Mouse (Mus musculus): Measurements from ENCODE around the gene Plce1. TPM values are rescaled to one million over a fixed set of nuclear protein-coding genes. Genes with fewer than 3 reads are reported as not detected.

The Plce1 gene
- polyA plus RNA-seq, 1 experiment, result 2.2 TPM

GRCm38 (mm10) chr19:38644871-38645595 is 164.1 kb downstream of the Plce1 start:
- TF ChIP-seq CTCF (IDR thresholded peaks at IDR 0.05; ENCODE audit: extremely low read depth, insufficient read depth, low read length), result no peak
- TF ChIP-seq POLR2A (IDR thresholded peaks at IDR 0.05; ENCODE audit: extremely low read depth, insufficient read depth, low read length), result no peak
- no peaks in the 10 kb centered on the region for H3K4me1 ChIP-seq (ENCODE audit: control insufficient read depth, insufficient read depth, low read length)
- no peak overlapping the region for H3K27ac ChIP-seq (ENCODE audit: insufficient read depth, low read length)
- H3K4me3 ChIP-seq (ENCODE audit: insufficient read depth, low read length), result no peak overlapping the region

GRCm38 (mm10) chr19:38657980-38658379 is 177.1 kb downstream of the Plce1 start:
- no peak overlapping the region for H3K27ac ChIP-seq (ENCODE audit: insufficient read depth, low read length)
- no peak overlapping the region for H3K4me3 ChIP-seq (ENCODE audit: insufficient read depth, low read length)
- H3K4me1 ChIP-seq (ENCODE audit: control insufficient read depth, insufficient read depth, low read length), result no peaks in the 10 kb centered on the region
- no peak for TF ChIP-seq POLR2A (IDR thresholded peaks at IDR 0.05; ENCODE audit: extremely low read depth, insufficient read depth, low read length)
- TF ChIP-seq CTCF (IDR thresholded peaks at IDR 0.05; ENCODE audit: extremely low read depth, insufficient read depth, low read length), result no peak

GRCm38 (mm10) chr19:38665398-38665797 is 184.5 kb downstream of the Plce1 start:
- TF ChIP-seq POLR2A (IDR thresholded peaks at IDR 0.05; ENCODE audit: extremely low read depth, insufficient read depth, low read length), result no peak
- TF ChIP-seq CTCF (IDR thresholded peaks at IDR 0.05; ENCODE audit: extremely low read depth, insufficient read depth, low read length), result no peak

GRCm38 (mm10) chr19:38672015-38672600 is 191.2 kb downstream of the Plce1 start:
- Histone ChIP-seq H3K4me3 (ENCODE audit: insufficient read depth, low read length) (no peak overlapping the region), H3K4me1 (ENCODE audit: control insufficient read depth, insufficient read depth, low read length) (no peaks in the 10 kb centered on the region), H3K27ac (ENCODE audit: insufficient read depth, low read length) (no peak overlapping the region)
- TF ChIP-seq POLR2A (IDR thresholded peaks at IDR 0.05; ENCODE audit: extremely low read depth, insufficient read depth, low read length) (no peak), CTCF (IDR thresholded peaks at IDR 0.05; ENCODE audit: extremely low read depth, insufficient read depth, low read length) (no peak)

More at GRCm38 (mm10) chr19:38665398-38665797, 184.5 kb downstream of the Plce1 start:
- Histone ChIP-seq H3K27ac (ENCODE audit: insufficient read depth, low read length) (no peak overlapping the region), H3K4me1 (ENCODE audit: control insufficient read depth, insufficient read depth, low read length) (no peaks in the 10 kb centered on the region), H3K4me3 (ENCODE audit: insufficient read depth, low read length) (no peak overlapping the region)

GRCm38 (mm10) chr19:38673936-38674335 is 193.0 kb downstream of the Plce1 start:
- TF ChIP-seq CTCF (IDR thresholded peaks at IDR 0.05; ENCODE audit: extremely low read depth, insufficient read depth, low read length), result no peak
- no peak for TF ChIP-seq POLR2A (IDR thresholded peaks at IDR 0.05; ENCODE audit: extremely low read depth, insufficient read depth, low read length)
- no peak overlapping the region for H3K27ac ChIP-seq (ENCODE audit: insufficient read depth, low read length)
- H3K4me3 ChIP-seq (ENCODE audit: insufficient read depth, low read length), result no peak overlapping the region
- H3K4me1 ChIP-seq (ENCODE audit: control insufficient read depth, insufficient read depth, low read length), result no peaks in the 10 kb centered on the region

GRCm38 (mm10) chr19:38678655-38679054 is 197.7 kb downstream of the Plce1 start:
- Histone ChIP-seq H3K27ac (ENCODE audit: insufficient read depth, low read length) (no peak overlapping the region), H3K4me3 (ENCODE audit: insufficient read depth, low read length) (no peak overlapping the region), H3K4me1 (ENCODE audit: control insufficient read depth, insufficient read depth, low read length) (no peaks in the 10 kb centered on the region)
- TF ChIP-seq POLR2A (IDR thresholded peaks at IDR 0.05; ENCODE audit: extremely low read depth, insufficient read depth, low read length), result no peak
- no peak for TF ChIP-seq CTCF (IDR thresholded peaks at IDR 0.05; ENCODE audit: extremely low read depth, insufficient read depth, low read length)

- H3K4me3 ChIP-seq (ENCODE audit: insufficient read depth, low read length), result no peak overlapping the region
- H3K4me1 ChIP-seq (ENCODE audit: control insufficient read depth, insufficient read depth, low read length), result no peaks in the 10 kb centered on the region
- H3K27ac ChIP-seq (ENCODE audit: insufficient read depth, low read length), result no peak overlapping the region
- TF ChIP-seq POLR2A (IDR thresholded peaks at IDR 0.05; ENCODE audit: extremely low read depth, insufficient read depth, low read length) (no peak), CTCF (IDR thresholded peaks at IDR 0.05; ENCODE audit: extremely low read depth, insufficient read depth, low read length) (no peak)
These were observed 198.6 kb downstream of the Plce1 start for GRCm38 (mm10) chr19:38679520-38679919.

- no peak overlapping the region for H3K4me3 ChIP-seq (ENCODE audit: insufficient read depth, low read length)
- no peak for TF ChIP-seq CTCF (IDR thresholded peaks at IDR 0.05; ENCODE audit: extremely low read depth, insufficient read depth, low read length)
These were observed 206.4 kb downstream of the Plce1 start for GRCm38 (mm10) chr19:38687326-38687725.

GRCm38 (mm10) chr19:38688741-38689507 is 208.0 kb downstream of the Plce1 start:
- no peaks in the 10 kb centered on the region for H3K4me1 ChIP-seq (ENCODE audit: control insufficient read depth, insufficient read depth, low read length)
- no peak overlapping the region for H3K27ac ChIP-seq (ENCODE audit: insufficient read depth, low read length)
- no peak for TF ChIP-seq POLR2A (IDR thresholded peaks at IDR 0.05; ENCODE audit: extremely low read depth, insufficient read depth, low read length)
- TF ChIP-seq CTCF (IDR thresholded peaks at IDR 0.05; ENCODE audit: extremely low read depth, insufficient read depth, low read length), result no peak
- no peak overlapping the region for H3K4me3 ChIP-seq (ENCODE audit: insufficient read depth, low read length)

More at GRCm38 (mm10) chr19:38687326-38687725, 206.4 kb downstream of the Plce1 start:
- no peaks in the 10 kb centered on the region for H3K4me1 ChIP-seq (ENCODE audit: control insufficient read depth, insufficient read depth, low read length)
- H3K27ac ChIP-seq (ENCODE audit: insufficient read depth, low read length), result no peak overlapping the region

All from cortical plate, adult 2 months (tissue).